Mouse (Mus musculus) midbrain, embryonic 14.5 days (tissue): ENCODE data around the gene Srp14. TPM values are rescaled to one million over a fixed set of nuclear protein-coding genes. Genes with fewer than 3 reads are reported as not detected.

Experiments
- ATAC-seq: fragments of 200-750 bp; cut with Nextera tagmentation; 2 replicates; pipeline ENCODE4 v1.8.0; 2017; ENCODE audit warnings: moderate number of reproducible peaks, moderate library complexity; ENCODE audit not compliant: low FRiP score, low TSS enrichment
- DNase-seq: peaks from one replicate; pipeline ENCODE4 v3.0.0-alpha.2; 2015
- H3K27ac ChIP-seq: fragments of 300-500 bp; sonication (generic); replicated peaks from 2 replicates; pipeline ENCODE4 v1.5.1; 2014; ENCODE audit warnings: mild to moderate bottlenecking, low read depth, low read length, moderate library complexity
- H3K27me3 ChIP-seq: fragments of 300-500 bp; sonication (generic); 2 replicates; pipeline ENCODE4 v1.6.1; 2014; ENCODE audit warnings: low read length, control low read depth, mixed read lengths; ENCODE audit not compliant: control insufficient read depth, insufficient read depth
- H3K36me3 ChIP-seq: fragments of 300-500 bp; sonication (generic); 2 replicates; pipeline ENCODE4 v1.6.1; 2014; ENCODE audit warnings: low read length, control low read depth; ENCODE audit not compliant: control insufficient read depth, insufficient read depth
- H3K4me1 ChIP-seq: fragments of 300-500 bp; sonication (generic); 2 replicates; pipeline ENCODE4 v1.6.1; 2014; ENCODE audit warnings: mild to moderate bottlenecking, antibody characterized with exemption, low read length, control low read depth; ENCODE audit not compliant: control insufficient read depth, insufficient read depth
- H3K4me2 ChIP-seq: fragments of 300-500 bp; sonication (generic); 2 replicates; pipeline ENCODE4 v1.6.1; 2014; ENCODE audit warnings: mild to moderate bottlenecking, low read length, moderate library complexity
- H3K4me3 ChIP-seq: fragments of 300-500 bp; sonication (generic); replicated peaks from 2 replicates; pipeline ENCODE4 v1.5.1; 2014; ENCODE audit warnings: low read depth, low read length
- H3K9ac ChIP-seq: fragments of 300-500 bp; sonication (generic); replicated peaks from 2 replicates; pipeline ENCODE4 v1.6.1; 2014; ENCODE audit warnings: mild to moderate bottlenecking, low read length, moderate library complexity
- H3K9me3 ChIP-seq: fragments of 300-500 bp; sonication (generic); 2 replicates; pipeline ENCODE4 v1.6.1; 2016; ENCODE audit warnings: low read length, control low read depth, mixed read lengths; ENCODE audit not compliant: control insufficient read depth
- WGBS: fragments of 180-500 bp; shearing (Covaris S2); extraction: QIAGEN DNeasy Blood & Tissue Kit; methylation state at CpG from one replicate; pipeline ENCODE4 v1.1.7; 2014; 5-methylcytosine and 5-hydroxymethylcytosine counted together
- polyA plus RNA-seq: library from polyadenylated mRNA; unstranded; fragments of >200 nt; fragmentation: Nextera tagmentation; extraction: Ambion mirVana; gene quantifications from 2 replicates; pipeline ENCODE4 v1.2.1, GENCODE M21; 2014

The Srp14 gene
- polyA plus RNA-seq, 1 experiment from 2014 or later, result 327 TPM

- H3K9ac ChIP-seq, result no peak overlapping the region
- 27% methylated on average over 29 of the region's 29 CpGs for WGBS
- 0 out of 2 replicates have a peak overlapping the region, but pooled peaks have one; percentile 9 for H3K4me2 ChIP-seq
Observed at GRCm38 (mm10) chr2:118510447-118511310, 31.2 kb upstream of the Srp14 start.

GRCm38 (mm10) chr2:118509688-118510446, 30.4 kb upstream of the Srp14 start:
- no peak for DNase-seq
- Histone ChIP-seq H3K27me3 (no peaks in the 10 kb centered on the region), H3K4me1 (peaks cover 8% of the 10 kb centered on the region; the same call in 1 of the 2 replicates), H3K9ac (no peak overlapping the region), H3K27ac (peak overlapping the region; percentile 37), H3K4me3 (no peak overlapping the region), H3K9me3 (no peaks in the 10 kb centered on the region), H3K4me2 (0 out of 2 replicates have a peak overlapping the region, but pooled peaks have one; percentile 9), H3K36me3 (no peaks in the 10 kb centered on the region)
- no peak for ATAC-seq
- WGBS, result 42% methylated on average over 8 of the region's 8 CpGs

More at GRCm38 (mm10) chr2:118510447-118511310, 31.2 kb upstream of the Srp14 start:
- peak; percentile 91 for DNase-seq
- H3K27ac ChIP-seq, result peak overlapping the region; percentile 37
- no peaks in the 10 kb centered on the region for H3K36me3 ChIP-seq
- peaks cover 8% of the 10 kb centered on the region; the same call in 1 of the 2 replicates for H3K4me1 ChIP-seq
- no peaks in the 10 kb centered on the region for H3K27me3 ChIP-seq
- ATAC-seq, result peak; percentile 89
- H3K4me3 ChIP-seq, result no peak overlapping the region
- no peaks in the 10 kb centered on the region for H3K9me3 ChIP-seq

GRCm38 (mm10) chr2:118507126-118507525, 27.6 kb upstream of the Srp14 start:
- ATAC-seq (no peak), DNase-seq (no peak)
- Histone ChIP-seq H3K9ac (no peak overlapping the region), H3K4me3 (no peak overlapping the region), H3K4me2 (no peak overlapping the region), H3K27ac (no peak overlapping the region), H3K4me1 (peaks cover 8% of the 10 kb centered on the region; the same call in 1 of the 2 replicates), H3K9me3 (no peaks in the 10 kb centered on the region), H3K36me3 (no peaks in the 10 kb centered on the region), H3K27me3 (no peaks in the 10 kb centered on the region)
- 93% methylated on average over 7 of the region's 7 CpGs for WGBS

- no peak for DNase-seq
Observed at GRCm38 (mm10) chr2:118500191-118500590, 20.7 kb upstream of the Srp14 start.

GRCm38 (mm10) chr2:118499135-118499961, 19.8 kb upstream of the Srp14 start:
- DNase-seq, result peak; percentile 32
- Histone ChIP-seq H3K36me3 (no peaks in the 10 kb centered on the region), H3K27me3 (no peaks in the 10 kb centered on the region), H3K9me3 (no peaks in the 10 kb centered on the region), H3K4me1 (no peaks in the 10 kb centered on the region), H3K27ac (no peak overlapping the region), H3K4me3 (no peak overlapping the region), H3K9ac (no peak overlapping the region), H3K4me2 (no peak overlapping the region)
- WGBS, result 39% methylated on average over 20 of the region's 20 CpGs
- no peak for ATAC-seq

More at GRCm38 (mm10) chr2:118500191-118500590, 20.7 kb upstream of the Srp14 start:
- Histone ChIP-seq H3K4me1 (no peaks in the 10 kb centered on the region), H3K4me3 (no peak overlapping the region), H3K27me3 (no peaks in the 10 kb centered on the region), H3K36me3 (no peaks in the 10 kb centered on the region), H3K9ac (no peak overlapping the region), H3K9me3 (no peaks in the 10 kb centered on the region), H3K4me2 (no peak overlapping the region), H3K27ac (no peak overlapping the region)
- WGBS, result 88% methylated on average over 2 of the region's 2 CpGs
- ATAC-seq, result no peak

- Histone ChIP-seq H3K27ac (no peak overlapping the region), H3K4me2 (no peak overlapping the region), H3K9me3 (no peaks in the 10 kb centered on the region), H3K9ac (no peak overlapping the region), H3K4me1 (no peaks in the 10 kb centered on the region), H3K4me3 (no peak overlapping the region), H3K27me3 (no peaks in the 10 kb centered on the region), H3K36me3 (no peaks in the 10 kb centered on the region)
- ATAC-seq, result no peak
- WGBS, result 76% methylated on average over 6 of the region's 6 CpGs
- DNase-seq, result no peak
Observed at GRCm38 (mm10) chr2:118498476-118498875, 19.0 kb upstream of the Srp14 start.

GRCm38 (mm10) chr2:118497890-118498289, 18.4 kb upstream of the Srp14 start:
- no peak overlapping the region for H3K27ac ChIP-seq
- H3K27me3 ChIP-seq, result no peaks in the 10 kb centered on the region
- DNase-seq, result no peak
- H3K4me2 ChIP-seq, result no peak overlapping the region
- 83% methylated on average over 5 of the region's 5 CpGs for WGBS
- no peaks in the 10 kb centered on the region for H3K9me3 ChIP-seq
- no peaks in the 10 kb centered on the region for H3K4me1 ChIP-seq
- H3K9ac ChIP-seq, result no peak overlapping the region
- no peak overlapping the region for H3K4me3 ChIP-seq
- H3K36me3 ChIP-seq, result no peaks in the 10 kb centered on the region
- ATAC-seq, result no peak

- no peaks in the 10 kb centered on the region for H3K36me3 ChIP-seq
- no peak overlapping the region for H3K4me3 ChIP-seq
- H3K9ac ChIP-seq, result no peak overlapping the region
- ATAC-seq (no peak), DNase-seq (no peak)
- 76% methylated on average over 9 of the region's 9 CpGs for WGBS
- no peak overlapping the region for H3K4me2 ChIP-seq
- no peaks in the 10 kb centered on the region for H3K27me3 ChIP-seq
- no peaks in the 10 kb centered on the region for H3K4me1 ChIP-seq
- no peak overlapping the region for H3K27ac ChIP-seq
- no peaks in the 10 kb centered on the region for H3K9me3 ChIP-seq
Observed at GRCm38 (mm10) chr2:118495024-118495423, 15.5 kb upstream of the Srp14 start.
